Mouse (Mus musculus) limb, embryonic 13.5 days (tissue): ENCODE data around the gene Med9. TPM values are rescaled to one million over a fixed set of nuclear protein-coding genes. Genes with fewer than 3 reads are reported as not detected.

Experiments used
- ATAC-seq: fragments of 200-750 bp; cut with Nextera tagmentation; 2 replicates; pipeline ENCODE4 v1.8.0; 2017; ENCODE audit warnings: low read depth, moderate number of reproducible peaks, moderate TSS enrichment; ENCODE audit not compliant: low FRiP score
- H3K27ac ChIP-seq: fragments of 300-500 bp; sonication (generic); 2 replicates; pipeline ENCODE4 v1.5.1; 2015; ENCODE audit warnings: inconsistent platforms, mild to moderate bottlenecking, moderate library complexity
- H3K27me3 ChIP-seq: fragments of 300-500 bp; sonication (generic); 2 replicates; pipeline ENCODE4 v1.6.1; 2015; ENCODE audit warnings: mild to moderate bottlenecking, inconsistent platforms
- H3K36me3 ChIP-seq: fragments of 300-500 bp; sonication (generic); 2 replicates; pipeline ENCODE4 v1.6.1; 2015; ENCODE audit warnings: inconsistent platforms, mild to moderate bottlenecking, moderate library complexity
- H3K4me1 ChIP-seq: fragments of 300-500 bp; sonication (generic); 2 replicates; pipeline ENCODE4 v1.6.1; 2015; ENCODE audit warnings: inconsistent platforms
- H3K4me2 ChIP-seq: fragments of 300-500 bp; sonication (generic); replicated peaks from 2 replicates; pipeline ENCODE4 v1.6.1; 2015; ENCODE audit warnings: inconsistent platforms, mild to moderate bottlenecking, moderate library complexity
- H3K4me3 ChIP-seq: fragments of 300-500 bp; sonication (generic); 2 replicates; pipeline ENCODE4 v1.5.1; 2015; ENCODE audit warnings: moderate library complexity, mild to moderate bottlenecking, inconsistent platforms
- H3K9ac ChIP-seq: fragments of 300-500 bp; sonication (generic); 2 replicates; pipeline ENCODE4 v1.6.1; 2015; ENCODE audit warnings: mild to moderate bottlenecking, inconsistent platforms
- H3K9me3 ChIP-seq: fragments of 300-500 bp; sonication (generic); 2 replicates; pipeline ENCODE4 v1.6.1; 2016; ENCODE audit warnings: inconsistent platforms
- WGBS: fragments of 180-500 bp; shearing (Covaris S2); methylation state at CpG from one replicate; pipeline ENCODE4 v1.1.7; 2015; 5-methylcytosine and 5-hydroxymethylcytosine counted together
- polyA plus RNA-seq: library from polyadenylated mRNA; unstranded; fragments of >200 nt; fragmentation: Nextera tagmentation; extraction: Ambion mirVana; gene quantifications from 2 replicates; pipeline ENCODE4 v1.2.1, GENCODE M21; 2015

Med9 gene
- polyA plus RNA-seq, 1 experiment from 2014 or later: 38.0 TPM

- Histone ChIP-seq H3K9ac (no peak overlapping the region), H3K4me1 (peaks cover 12% of the 10 kb centered on the region), H3K27me3 (no peaks in the 10 kb centered on the region), H3K4me2 (no peak overlapping the region), H3K27ac (no peak overlapping the region), H3K36me3 (0 out of 2 replicates have a peak, but pooled peaks cover 15% of the 10 kb centered on the region), H3K9me3 (no peaks in the 10 kb centered on the region), H3K4me3 (no peak overlapping the region)
- ATAC-seq: no peak
- WGBS: 80% methylated on average over 14 of the region's 14 CpGs
These were observed 4.9 kb downstream of the Med9 start for GRCm38 (mm10) chr11:59952892-59953291.

- Histone ChIP-seq H3K9ac (no peak overlapping the region), H3K9me3 (no peaks in the 10 kb centered on the region), H3K27me3 (peaks cover 5% of the 10 kb centered on the region), H3K4me3 (no peak overlapping the region), H3K36me3 (peaks cover 23% of the 10 kb centered on the region), H3K4me1 (peaks cover 25% of the 10 kb centered on the region), H3K4me2 (no peak overlapping the region), H3K27ac (no peak overlapping the region)
- WGBS: 62% methylated on average over 6 of the region's 6 CpGs
- no peak for ATAC-seq
These were observed 8.7 kb downstream of the Med9 start for GRCm38 (mm10) chr11:59956749-59957148.

DNA sequence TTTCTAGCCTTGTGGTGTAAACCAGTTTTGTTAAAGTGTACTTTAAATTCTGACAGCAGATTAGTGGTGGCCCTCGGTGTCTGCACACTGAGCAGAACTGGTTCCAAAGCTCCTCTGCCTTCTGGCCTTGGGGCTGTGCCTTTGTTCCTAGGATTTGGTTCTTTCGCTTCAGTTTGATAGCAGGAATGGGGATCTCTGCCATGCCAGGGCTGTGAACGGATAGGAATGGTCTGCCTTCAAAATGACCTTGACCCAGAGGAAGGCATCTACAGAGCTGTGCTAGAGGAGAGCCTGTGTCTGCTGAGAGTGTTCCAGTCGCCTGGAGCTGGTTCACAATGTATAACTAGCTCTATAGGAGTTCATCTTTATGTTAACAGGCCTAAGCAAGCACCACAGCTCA lies 11.4 kb downstream of the Med9 start:
- no peaks in the 10 kb centered on the region for H3K9me3 ChIP-seq
- peaks cover 35% of the 10 kb centered on the region for H3K4me1 ChIP-seq
- ATAC-seq: no peak
- peaks cover 32% of the 10 kb centered on the region for H3K27me3 ChIP-seq
- H3K36me3 ChIP-seq: peaks cover 31% of the 10 kb centered on the region
- no peak overlapping the region for H3K4me3 ChIP-seq
- no peak overlapping the region for H3K4me2 ChIP-seq
- H3K27ac ChIP-seq: no peak overlapping the region
- no peak overlapping the region for H3K9ac ChIP-seq
- 81% methylated on average over 4 of the region's 4 CpGs for WGBS

GRCm38 (mm10) chr11:59960476-59961337 lies 12.7 kb downstream of the Med9 start:
- no peak for ATAC-seq
- no peak overlapping the region for H3K4me2 ChIP-seq
- H3K9ac ChIP-seq: no peak overlapping the region
- H3K4me1 ChIP-seq: peaks cover 44% of the 10 kb centered on the region
- no peak overlapping the region for H3K4me3 ChIP-seq
- WGBS: 65% methylated on average over 20 of the region's 20 CpGs
- H3K27ac ChIP-seq: no peak overlapping the region
- peaks cover 26% of the 10 kb centered on the region for H3K36me3 ChIP-seq
- H3K27me3 ChIP-seq: peaks cover 34% of the 10 kb centered on the region
- no peaks in the 10 kb centered on the region for H3K9me3 ChIP-seq

- 81% methylated on average over 9 of the region's 9 CpGs for WGBS
- Histone ChIP-seq H3K4me2 (no peak overlapping the region), H3K4me3 (no peak overlapping the region), H3K9ac (no peak overlapping the region), H3K36me3 (peaks cover 22% of the 10 kb centered on the region), H3K4me1 (peaks cover 49% of the 10 kb centered on the region), H3K27me3 (peaks cover 34% of the 10 kb centered on the region), H3K27ac (no peak overlapping the region), H3K9me3 (no peaks in the 10 kb centered on the region)
- ATAC-seq: no peak
These were observed 13.4 kb downstream of the Med9 start for GRCm38 (mm10) chr11:59961338-59961875.

DNA sequence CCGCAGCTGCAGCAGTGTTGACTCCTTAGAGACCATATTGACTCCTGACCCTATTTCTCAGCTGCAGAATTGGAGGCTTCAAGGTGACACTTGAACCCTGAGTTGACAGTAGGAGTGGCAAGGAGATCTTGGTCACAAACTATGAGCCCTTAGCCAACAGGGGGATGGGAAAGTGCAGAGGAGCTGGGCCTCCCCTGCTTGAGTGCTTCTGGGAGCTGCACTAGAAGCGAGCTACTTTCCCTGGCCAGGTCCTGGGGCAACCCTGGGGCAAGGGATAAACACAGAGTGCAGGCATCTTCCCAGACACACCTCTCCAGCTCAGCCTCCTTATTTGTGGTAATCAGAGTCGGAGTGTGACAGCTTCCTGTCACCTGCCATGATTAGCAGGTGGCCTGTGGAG lies 14.6 kb downstream of the Med9 start:
- whole genome bisulfite sequencing: 72% methylated on average over 3 of the region's 3 CpGs
- H3K9ac ChIP-seq: no peak overlapping the region

GRCm38 (mm10) chr11:59963364-59964162 lies 15.6 kb downstream of the Med9 start:
- peaks cover 22% of the 10 kb centered on the region for H3K36me3 ChIP-seq
- peak overlapping the region; percentile 67 for H3K9ac ChIP-seq
- peak overlapping the region; percentile 96 for H3K4me2 ChIP-seq
- H3K9me3 ChIP-seq: no peaks in the 10 kb centered on the region
- no peak overlapping the region for H3K27ac ChIP-seq
- 7% methylated on average over 34 of the region's 34 CpGs for WGBS
- peaks cover 51% of the 10 kb centered on the region for H3K4me1 ChIP-seq
- no peak for ATAC-seq
- H3K27me3 ChIP-seq: peaks cover 34% of the 10 kb centered on the region
- peak overlapping the region; percentile 54 for H3K4me3 ChIP-seq

More for the DNA sequence above, 14.6 kb downstream of the Med9 start:
- H3K4me3 ChIP-seq: no peak overlapping the region
- peaks cover 22% of the 10 kb centered on the region for H3K36me3 ChIP-seq
- ATAC-seq: no peak
- H3K4me1 ChIP-seq: peaks cover 51% of the 10 kb centered on the region
- H3K4me2 ChIP-seq: no peak overlapping the region
- H3K27ac ChIP-seq: no peak overlapping the region
- H3K9me3 ChIP-seq: no peaks in the 10 kb centered on the region
- peaks cover 34% of the 10 kb centered on the region for H3K27me3 ChIP-seq

DNA sequence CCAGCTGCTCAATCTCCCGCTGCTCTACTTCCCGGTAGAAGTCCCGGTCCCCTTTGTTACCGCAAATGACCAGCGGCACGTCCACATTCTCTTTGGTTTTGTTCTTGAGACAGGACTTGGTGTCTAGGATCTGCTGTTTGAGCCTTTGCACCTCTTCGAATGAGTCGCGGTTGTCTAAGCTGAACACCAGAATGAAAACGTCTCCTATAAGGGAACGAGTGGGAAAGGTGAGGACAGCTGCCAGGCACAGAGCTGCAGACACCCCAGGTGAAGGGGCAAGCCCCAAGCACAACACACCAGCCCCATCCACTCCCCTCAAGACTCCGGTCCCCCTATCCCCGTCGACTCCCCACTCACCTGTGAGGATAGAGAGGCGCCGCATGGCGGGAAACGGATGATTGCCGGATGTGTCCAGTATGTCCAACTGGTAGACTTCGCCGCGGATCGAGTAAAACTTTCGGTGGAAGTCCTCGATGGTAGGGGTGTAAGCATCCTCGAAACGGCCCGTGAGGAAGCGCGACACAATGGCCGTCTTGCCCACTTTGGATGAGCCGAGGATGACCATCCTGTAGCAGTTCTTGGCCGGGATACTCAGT lies 16.3 kb downstream of the Med9 start:
- no peak overlapping the region for H3K27ac ChIP-seq
- H3K9ac ChIP-seq: peak overlapping the region; percentile 67
- H3K4me1 ChIP-seq: peaks cover 51% of the 10 kb centered on the region
- H3K36me3 ChIP-seq: peaks cover 22% of the 10 kb centered on the region
- ATAC-seq: no peak
- 3% methylated on average over 33 of the region's 33 CpGs for WGBS
- peak overlapping the region; percentile 96 for H3K4me2 ChIP-seq
- peak overlapping the region; percentile 54 for H3K4me3 ChIP-seq
- H3K27me3 ChIP-seq: peaks cover 34% of the 10 kb centered on the region
- no peaks in the 10 kb centered on the region for H3K9me3 ChIP-seq

DNA sequence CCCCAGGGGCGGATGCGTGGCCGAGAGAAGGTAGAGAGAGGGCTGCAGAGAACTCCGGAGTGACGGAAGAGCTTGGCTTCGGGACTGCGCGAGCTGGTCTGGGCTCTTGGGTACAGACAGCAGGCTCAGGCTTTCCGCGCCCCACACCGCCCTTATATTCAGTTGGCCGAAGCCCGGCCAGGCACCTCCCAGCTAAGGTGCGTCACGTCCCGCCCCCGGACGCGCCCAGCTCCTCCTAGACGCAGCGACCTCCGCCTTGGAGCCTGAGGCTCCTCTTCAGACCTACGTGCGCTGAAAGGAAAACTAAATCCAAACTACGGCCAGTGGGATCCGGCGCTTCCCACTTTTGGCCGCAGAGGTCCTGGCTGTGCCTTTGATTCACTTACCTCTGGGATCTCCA lies 16.8 kb downstream of the Med9 start, which contains the start of gene Rasd1:
TSS of gene Rasd1 (minus strand) at position 127 of the 400 bp plus-strand sequence.
- H3K27me3 ChIP-seq: peaks cover 34% of the 10 kb centered on the region
- H3K4me1 ChIP-seq: peaks cover 46% of the 10 kb centered on the region
- H3K9ac ChIP-seq: peak within 1 kb of the TSS; percentile 67
- ATAC-seq: peak; percentile 82
- under 1% methylated on average over 28 of the region's 28 CpGs for WGBS
- peak within 1 kb of the TSS; percentile 96 for H3K4me2 ChIP-seq
- H3K4me3 ChIP-seq: peak within 1 kb of the TSS; percentile 54
- peak within 1 kb of the TSS; percentile 33; the same call in 1 of the 2 replicates for H3K27ac ChIP-seq
- H3K36me3 ChIP-seq: peaks cover 22% of the 10 kb centered on the region
- H3K9me3 ChIP-seq: no peaks in the 10 kb centered on the region

DNA sequence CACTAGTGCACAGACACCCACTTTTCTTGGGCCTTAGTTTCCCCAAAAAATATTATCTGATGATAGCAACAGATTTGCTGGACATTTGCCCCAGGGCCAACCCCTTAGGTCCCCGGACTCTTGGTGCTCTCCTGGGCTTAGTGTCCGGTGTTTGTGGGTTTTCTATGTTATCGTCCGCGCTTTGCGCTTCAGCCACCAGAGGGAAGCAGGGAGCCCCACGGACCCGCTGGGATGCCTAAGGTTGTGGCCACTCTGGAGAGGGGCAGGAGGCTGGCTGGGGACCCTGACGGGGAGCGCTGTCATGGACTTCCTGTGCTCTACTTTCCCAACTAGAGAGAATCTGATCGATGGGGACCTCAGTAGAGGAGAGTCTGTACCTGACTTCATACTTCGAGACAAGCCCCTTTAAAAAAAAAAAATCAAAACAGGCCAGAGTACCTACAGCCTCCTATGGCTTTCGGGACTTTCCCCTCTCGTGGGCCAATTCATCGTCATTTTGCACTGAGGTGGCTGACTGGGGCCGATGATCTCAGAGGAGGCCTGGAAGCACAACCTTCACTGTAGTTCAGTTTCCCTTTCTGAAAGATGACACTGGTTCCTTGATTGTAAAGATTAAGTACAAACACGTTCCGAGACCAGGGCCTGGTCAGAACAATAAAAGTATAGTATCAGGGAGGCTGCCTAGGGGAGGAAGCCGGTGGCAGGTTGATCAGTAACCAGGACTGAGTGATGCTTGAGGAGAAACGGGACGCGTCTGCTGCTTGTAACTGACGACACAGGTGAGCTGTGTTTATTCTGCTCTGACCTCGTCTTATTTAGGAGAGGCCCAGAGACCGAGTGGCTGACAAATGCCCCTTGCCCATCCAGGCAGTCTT lies 17.5 kb downstream of the Med9 start:
- ATAC-seq: peak; percentile 64; the same call in 1 of the 2 replicates
- 28% methylated on average over 25 of the region's 25 CpGs for WGBS
- H3K4me1 ChIP-seq: peaks cover 40% of the 10 kb centered on the region
- no peaks in the 10 kb centered on the region for H3K9me3 ChIP-seq
- H3K9ac ChIP-seq: peak overlapping the region; percentile 67
- peak overlapping the region; percentile 54 for H3K4me3 ChIP-seq
- peaks cover 34% of the 10 kb centered on the region for H3K27me3 ChIP-seq
- H3K36me3 ChIP-seq: peaks cover 21% of the 10 kb centered on the region
- H3K27ac ChIP-seq: peak overlapping the region; percentile 33; the same call in 1 of the 2 replicates
- peak overlapping the region; percentile 96 for H3K4me2 ChIP-seq

DNA sequence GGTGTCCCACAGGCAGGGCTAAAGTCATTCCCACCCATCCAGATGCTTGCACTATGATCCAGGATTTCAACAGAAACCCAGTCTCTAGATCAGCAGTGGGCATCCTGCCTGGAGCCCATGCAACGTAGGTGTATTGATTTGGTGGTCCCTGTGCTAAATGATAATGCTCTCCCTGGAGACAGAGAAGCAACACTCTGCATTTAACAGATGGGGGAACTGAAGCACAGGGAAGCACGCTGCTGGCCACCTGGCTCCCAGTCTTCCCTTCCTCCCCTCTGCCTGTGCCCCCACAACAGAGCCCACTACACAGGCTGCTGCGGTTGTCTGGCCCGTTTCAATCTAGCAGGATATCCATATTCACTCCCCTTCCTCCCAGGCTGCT lies 18.1 kb downstream of the Med9 start:
- Histone ChIP-seq H3K9ac (no peak overlapping the region), H3K4me3 (no peak overlapping the region), H3K36me3 (peaks cover 15% of the 10 kb centered on the region), H3K4me2 (no peak overlapping the region), H3K4me1 (peaks cover 34% of the 10 kb centered on the region), H3K27ac (no peak overlapping the region; the same call in 1 of the 2 replicates), H3K27me3 (peaks cover 34% of the 10 kb centered on the region), H3K9me3 (no peaks in the 10 kb centered on the region)
- no peak for ATAC-seq
- 67% methylated on average over 4 of the region's 4 CpGs for WGBS
